Mouse (Mus musculus) megakaryocyte-erythroid progenitor cell, adult 5-6 weeks (primary cell): ENCODE measurements around the gene Nppa. TPM values are rescaled to one million over a fixed set of nuclear protein-coding genes. Genes with fewer than 3 reads are reported as not detected.

ENCODE experiments used
- ATAC-seq: replicated peaks from 2 replicates; pipeline ENCODE4 v1.8.0; 2016; ENCODE audit warnings: mild to moderate bottlenecking, inconsistent platforms; ENCODE audit not compliant: severe bottlenecking, poor library complexity, low FRiP score, low TSS enrichment
- total RNA-seq, 2 experiments: library from RNA; stranded (forward) in 1 of 2; stranded (reverse) in 1 of 2; fragments of 200-1000, 215-1000 nt in 1 of 2; fragments of >200 nt in 1 of 2; fragmentation: Nextera tagmentation in 1 of 2; gene quantifications; 2 replicates each; pipeline ENCODE4 v1.2.3; 2014 to 2017

The Nppa gene
- total RNA-seq (2014; fragmentation: Nextera tagmentation) (not detected in 2 replicates), total RNA-seq (2017) (not detected in 2 replicates)

DNA sequence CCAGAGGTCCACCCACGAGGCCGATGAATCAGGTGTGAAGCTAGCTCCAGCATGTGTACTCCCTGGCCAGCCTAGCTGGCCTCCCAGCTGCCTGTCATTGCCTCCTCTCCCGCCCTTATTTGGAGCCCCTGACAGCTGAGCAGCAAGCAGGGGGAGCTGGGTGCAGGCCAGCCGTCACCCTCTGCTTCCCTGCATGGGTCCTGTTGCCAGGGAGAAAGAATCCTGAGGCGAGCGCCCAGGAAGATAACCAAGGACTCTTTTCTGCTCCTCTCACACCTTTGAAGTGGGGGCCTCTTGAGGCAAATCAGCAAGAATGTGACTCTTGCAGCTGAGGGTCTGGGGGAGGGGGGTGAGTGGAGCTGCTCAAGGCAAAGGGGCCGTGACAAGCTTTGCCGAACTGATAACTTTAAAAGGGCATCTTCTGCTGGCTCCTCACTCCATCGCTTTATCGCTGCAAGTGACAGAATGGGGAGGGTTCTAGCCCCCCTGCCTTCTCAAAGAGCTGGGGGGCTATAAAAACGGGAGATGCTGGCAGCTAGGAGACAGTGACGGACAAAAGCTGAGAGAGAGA lies at the start of gene Nppa:
Gene Nppa, plus strand, starts transcription at position 521 of the 571 bp plus-strand sequence.
- no peak for ATAC-seq

DNA sequence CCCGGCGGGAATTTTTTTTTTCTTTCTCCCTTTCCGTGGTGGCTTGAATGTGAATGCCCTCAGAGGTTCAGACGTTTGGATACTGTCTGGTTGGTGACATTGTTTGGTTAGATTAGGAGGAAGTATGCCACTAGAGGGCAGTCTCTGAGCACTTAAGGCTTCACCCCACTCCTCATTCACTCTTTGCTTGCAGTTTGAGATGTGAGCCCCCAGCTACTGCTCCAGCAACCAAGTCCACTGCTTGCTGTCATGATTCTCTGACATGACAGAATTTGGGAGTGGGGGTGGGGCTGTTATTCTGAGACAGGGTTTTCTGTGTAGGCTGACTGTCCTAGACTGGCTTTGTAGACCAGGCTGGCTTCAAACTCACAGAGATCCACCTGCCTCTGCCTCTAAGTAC lies 46.9 kb upstream of the Nppa start:
- ATAC-seq = peak; percentile 71

DNA sequence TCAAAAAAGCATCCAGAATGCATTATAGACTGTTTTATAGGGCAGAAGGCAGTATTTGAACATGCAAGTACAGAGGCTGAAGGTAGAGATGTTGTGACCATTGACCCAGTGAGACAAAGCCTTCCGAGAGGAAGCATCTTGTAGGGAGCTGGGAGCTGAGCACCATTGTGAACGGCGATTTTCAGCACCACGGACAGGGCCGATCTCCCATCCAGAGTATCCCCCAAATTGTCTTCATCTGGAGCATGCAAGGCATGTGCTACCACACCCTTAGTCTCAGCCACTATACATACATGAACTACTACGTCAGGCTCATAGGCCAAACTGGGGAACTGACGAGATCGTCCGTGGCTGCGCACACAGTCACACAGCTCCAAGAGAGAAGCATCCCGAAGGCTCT lies 43.4 kb upstream of the Nppa start:
- ATAC-seq = peak; percentile 72

DNA sequence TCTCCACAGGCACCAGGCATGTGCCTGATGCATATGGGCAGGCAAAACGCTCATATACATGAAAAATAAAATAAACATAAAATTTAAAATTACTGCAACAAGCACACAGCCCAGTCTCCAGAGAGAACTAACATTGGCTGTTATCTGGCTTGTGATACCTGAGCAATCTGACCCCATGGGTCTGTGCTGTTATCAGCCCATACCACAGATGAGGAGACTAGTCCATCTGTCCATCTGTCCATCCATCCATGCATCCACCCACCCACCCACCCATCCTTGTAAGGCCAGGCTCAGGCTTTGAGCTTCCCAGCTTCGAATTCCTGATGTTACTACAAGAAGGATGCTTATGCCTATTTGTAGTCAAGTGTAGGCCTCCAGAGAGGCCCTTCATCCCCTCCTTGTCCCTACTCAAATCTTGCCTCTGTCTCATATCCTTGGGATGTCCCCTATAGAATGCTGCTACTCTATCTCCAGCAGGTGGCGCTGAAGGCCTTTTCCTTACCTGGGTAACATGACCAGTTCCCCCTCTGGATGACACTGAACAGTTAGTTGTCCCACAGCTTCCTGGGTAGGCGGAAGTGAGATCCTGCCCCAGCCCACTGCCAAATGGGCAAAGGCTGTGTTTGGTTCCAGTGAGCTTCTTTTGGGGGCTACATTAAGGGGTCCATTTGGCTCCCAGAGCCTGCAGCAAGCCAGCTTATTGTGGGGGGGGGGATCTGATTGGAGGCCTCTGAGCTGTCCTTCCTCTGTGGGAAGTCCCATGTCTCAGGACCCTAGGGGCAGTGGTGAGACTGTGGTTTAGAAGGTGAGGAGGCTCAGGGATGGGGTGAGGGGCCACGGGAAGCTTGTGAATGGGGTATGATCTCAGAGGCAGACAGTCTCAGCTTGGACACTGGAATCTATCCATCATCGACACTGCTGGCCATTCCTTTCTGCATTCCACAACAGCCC lies 40.4 kb upstream of the Nppa start:
- ATAC-seq = peak; percentile 77

DNA sequence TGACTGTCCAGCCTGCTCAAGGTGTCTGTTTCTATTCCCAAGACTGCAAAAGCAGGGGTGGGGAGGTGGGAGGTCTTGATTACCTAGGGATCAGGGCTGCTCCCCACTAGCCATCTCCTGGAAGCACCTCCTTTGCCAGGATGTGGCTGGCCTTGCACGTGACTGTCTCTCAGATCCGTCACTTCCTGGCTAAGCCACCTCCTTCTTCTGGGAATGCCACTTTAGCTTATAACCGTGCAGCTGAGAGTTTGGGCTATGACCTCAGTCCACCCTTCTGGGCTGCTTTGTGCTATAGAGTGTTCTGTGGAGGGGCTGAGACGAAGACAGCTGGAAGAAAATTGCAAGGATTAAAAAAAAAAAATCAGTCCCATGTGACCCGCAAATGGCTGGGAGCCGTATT lies 37.7 kb upstream of the Nppa start:
- ATAC-seq = no peak

DNA sequence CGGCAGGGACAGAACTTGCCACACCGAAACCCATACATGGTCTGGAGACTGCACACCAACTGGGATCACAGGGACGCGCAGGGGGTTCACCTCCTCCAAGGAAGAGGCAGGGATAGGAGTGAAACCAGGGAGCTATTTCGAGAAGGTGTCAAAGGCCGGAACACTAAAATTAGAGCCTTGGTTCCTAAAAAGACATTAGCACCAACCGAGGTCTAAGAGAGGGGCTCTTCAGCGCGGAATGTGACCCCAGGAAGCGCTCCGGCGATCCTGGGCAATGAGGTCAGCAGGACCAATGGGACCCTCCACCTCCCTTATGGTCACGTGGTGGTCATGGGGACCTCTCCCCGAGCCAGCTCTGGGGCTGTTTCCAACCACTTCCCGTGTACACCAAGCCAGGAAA lies 36.9 kb upstream of the Nppa start:
- ATAC-seq = no peak

DNA sequence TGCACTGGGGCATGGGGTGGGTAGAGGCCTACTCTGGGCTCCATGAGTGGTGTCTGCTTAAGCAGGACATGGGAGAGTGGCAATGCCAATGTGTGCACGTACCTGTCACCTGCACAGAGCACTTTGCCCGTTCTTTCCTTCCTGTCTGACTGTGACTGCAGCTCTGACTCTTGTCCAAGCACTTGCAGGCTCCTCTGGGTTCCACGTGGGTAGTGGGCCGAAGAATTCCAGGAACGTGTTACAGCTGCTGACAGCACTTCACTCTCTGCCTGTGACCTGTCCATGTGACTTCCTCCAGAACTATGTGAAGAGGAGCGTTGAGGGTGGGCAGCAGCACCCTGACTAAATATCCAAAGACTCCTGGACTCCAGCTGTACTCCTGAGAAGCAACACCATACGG lies 34.8 kb upstream of the Nppa start:
- ATAC-seq = no peak

DNA sequence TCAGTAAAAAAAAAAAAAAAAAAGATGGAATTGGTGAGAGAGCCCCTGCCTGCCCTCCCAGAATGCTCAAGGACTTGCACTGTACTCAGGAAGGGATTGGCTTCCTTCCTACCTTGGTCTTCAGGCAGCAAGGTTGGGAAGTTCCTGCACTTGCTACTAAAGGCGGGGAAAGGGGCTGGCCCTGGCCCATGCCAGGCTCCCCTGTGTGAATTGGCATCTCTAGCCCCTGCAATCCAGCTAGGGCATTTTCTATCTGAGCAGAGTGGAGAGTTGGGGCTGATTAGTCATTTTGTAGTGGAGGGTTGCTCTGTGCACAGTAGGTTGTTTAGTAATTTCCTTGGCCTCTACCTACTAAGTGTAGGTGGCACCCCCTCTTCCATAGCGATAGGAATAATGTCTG lies 31.7 kb upstream of the Nppa start:
- ATAC-seq = no peak

DNA sequence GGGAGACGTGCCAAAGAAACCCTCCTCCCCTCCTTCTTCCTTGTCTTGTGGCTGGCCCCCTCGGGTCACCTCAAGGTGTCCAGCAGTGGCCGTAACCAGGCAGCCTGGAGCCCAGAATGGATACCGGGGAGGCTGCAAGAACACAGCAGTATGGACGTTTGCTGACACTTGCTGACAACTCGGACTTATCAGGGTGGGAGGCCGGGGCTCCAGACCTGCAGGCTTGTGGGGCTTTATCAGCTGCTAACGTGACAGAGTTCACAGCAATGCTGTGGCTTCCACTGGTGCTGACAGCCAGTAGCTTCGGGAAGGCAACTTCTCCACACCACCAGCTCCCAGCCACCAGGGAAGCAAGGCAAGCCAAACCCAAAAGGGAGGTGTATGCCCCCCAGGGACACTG lies 31.2 kb upstream of the Nppa start:
- ATAC-seq = no peak

DNA sequence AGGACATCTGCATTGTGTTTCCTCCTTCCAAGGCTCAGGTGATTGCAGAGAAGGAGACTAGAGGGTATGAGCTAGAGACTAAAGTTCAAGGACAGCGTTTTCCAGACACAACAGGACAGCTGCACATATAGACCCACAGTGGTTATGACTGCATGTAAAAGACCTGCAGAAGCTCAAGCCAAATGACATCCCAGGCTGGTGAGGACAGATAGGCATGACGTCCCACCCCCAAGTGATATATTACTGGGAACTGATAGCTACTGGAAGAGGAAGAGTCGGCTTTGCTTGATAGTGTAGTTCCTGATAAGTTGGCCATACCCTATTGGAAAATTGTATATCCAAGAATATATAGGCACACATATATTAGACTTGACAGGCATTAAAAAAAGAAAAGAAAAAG lies 24.3 kb upstream of the Nppa start:
- no peak for ATAC-seq

DNA sequence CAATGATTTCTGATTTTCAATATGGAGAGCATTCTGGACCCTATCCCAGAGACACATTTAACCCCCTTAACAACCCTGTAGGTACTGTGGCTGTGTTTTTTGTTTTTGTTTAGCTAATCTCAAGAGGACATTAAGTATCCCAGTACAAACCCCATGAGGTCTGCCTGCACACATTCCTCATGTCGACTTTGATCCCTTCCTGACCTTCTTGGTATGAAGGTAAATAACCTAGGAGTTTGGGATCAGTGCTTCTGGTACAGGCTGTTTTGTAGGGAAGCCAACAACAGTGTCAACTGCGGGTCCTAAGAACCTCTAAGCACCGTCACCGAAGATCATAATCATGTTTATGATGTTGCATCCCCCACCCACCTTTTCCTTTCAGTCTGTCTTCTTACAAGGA lies 22.8 kb upstream of the Nppa start:
- no peak for ATAC-seq

DNA sequence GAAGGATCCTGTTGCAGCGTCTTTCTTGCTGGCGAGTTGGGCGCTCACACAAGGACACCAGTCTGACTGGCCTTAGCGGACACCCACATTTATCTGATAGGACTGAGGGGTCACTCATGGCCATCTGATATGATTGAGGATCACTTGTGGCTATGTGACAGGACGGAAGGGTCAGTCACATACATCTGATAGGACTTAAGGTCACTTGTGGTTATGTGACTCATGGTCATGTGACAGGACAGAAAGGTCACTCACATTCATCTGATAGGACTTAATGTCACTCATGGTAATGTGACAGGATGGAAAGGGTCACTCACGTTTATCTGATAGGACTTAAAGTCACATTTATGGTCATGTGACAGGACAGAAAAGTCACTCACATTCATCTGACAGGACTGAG lies 22.1 kb upstream of the Nppa start:
- no peak for ATAC-seq

DNA sequence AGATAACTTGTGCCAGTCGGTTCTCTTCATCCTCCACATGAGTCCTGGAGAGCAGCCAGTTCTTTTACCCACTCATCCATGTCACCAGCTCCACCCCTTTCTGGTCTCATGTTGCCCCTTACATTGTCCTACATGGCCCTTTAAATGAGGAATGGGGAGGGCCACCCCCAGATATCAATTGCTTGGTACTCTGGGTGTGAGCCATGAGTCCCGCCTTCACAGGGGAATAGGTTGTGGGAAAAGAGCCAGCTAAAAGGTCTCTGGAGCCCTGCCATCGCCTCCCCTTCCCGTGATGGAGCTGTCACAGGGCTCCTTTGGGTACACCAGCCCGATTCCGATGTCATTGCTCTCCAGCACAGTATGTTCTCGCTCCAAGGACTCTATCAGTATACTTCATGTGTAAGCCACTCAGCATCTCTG lies 21.1 kb upstream of the Nppa start:
- no peak for ATAC-seq

DNA sequence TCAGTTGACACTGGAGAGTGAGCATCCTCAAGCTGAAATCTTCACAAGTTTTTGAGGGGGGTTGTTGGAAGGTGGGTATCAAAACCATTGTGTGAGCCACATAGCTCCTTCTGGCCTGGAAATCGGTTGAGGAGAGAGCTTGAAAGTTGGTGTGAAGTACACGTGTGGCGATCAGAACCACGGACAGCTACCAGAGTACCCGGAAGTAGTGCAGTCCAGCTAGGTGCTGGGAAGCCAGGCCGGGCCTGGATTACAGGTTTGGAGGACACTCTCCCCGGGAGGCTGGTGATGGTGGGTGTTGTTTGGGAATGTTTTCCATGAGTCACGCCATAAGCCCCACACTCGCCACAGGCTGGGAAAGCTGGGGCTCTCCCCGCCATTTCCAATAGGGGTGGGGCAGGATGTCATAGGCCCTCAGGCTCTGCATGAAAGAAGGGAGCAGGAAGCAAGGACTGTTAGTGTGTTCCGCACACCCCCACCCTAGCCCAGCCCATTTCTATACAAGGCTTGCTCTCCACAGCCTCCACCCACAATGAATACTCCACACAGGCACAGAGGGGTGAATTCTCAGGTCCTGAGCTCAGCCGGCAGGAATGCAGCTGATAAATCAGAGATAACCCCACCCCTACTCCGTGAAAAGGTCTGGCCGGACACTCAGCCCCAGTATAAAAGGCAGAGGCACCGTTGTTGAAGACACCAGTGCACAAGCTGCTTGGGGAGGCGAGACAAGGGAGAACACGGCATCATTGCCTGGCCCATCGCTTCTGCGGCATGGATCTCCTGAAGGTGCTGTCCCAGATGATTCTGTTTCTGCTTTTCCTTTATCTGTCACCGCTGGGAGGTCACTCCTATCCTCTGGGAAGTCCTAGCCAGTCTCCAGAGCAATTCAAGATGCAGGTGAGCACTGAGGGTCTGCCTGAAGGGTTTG lies 15.1 kb upstream of the Nppa start, which contains the start of gene Nppb:
Gene Nppb, plus strand, starts transcription at position 584 of the 928 bp plus-strand sequence.
- peak; percentile 79 for ATAC-seq

DNA sequence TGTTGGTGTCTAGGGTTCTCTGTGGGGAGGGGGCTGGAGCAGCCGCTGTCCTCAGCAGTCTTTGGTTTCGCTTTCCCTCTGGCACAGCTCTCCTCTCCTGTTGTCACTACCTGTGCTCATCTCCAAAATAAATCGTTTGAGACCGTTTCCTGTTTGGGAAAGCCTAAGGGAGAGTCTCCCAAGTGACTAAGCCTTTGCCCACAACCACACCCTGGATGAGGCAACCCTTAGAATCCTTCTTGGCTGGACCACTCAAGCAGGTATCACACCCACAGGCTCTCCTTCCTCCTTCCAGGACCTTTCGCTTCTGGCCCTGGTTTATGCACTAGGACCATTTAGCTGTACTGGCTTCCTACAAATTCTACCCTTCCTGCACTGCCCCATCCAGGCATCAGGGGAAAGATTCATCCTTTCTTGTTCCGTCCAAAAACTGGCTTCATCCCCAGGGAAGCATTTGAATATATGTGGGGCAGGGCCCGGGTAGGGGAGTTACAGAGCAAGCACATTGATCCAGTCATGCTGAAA lies 6.9 kb upstream of the Nppa start:
- ATAC-seq = no peak

DNA sequence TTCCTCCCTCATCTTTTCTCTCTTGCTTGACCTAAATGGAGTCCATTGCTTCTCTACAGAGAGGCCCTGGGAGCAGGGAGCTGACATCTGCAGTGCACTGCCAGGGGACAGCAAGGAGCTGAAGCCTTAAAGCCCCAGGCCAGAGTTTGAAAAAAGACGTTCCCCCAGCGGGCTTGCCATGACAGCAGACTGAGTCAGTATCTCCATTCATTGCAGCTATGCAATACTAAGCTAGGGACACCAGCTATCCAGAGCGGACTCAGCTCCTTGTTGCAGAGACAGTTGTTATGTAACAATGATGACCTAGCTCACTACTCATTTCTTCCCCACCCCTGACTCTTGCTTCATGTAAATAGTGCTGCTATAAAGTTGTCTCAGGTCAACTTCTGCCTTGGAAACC lies 5.2 kb upstream of the Nppa start:
- no peak for ATAC-seq

DNA sequence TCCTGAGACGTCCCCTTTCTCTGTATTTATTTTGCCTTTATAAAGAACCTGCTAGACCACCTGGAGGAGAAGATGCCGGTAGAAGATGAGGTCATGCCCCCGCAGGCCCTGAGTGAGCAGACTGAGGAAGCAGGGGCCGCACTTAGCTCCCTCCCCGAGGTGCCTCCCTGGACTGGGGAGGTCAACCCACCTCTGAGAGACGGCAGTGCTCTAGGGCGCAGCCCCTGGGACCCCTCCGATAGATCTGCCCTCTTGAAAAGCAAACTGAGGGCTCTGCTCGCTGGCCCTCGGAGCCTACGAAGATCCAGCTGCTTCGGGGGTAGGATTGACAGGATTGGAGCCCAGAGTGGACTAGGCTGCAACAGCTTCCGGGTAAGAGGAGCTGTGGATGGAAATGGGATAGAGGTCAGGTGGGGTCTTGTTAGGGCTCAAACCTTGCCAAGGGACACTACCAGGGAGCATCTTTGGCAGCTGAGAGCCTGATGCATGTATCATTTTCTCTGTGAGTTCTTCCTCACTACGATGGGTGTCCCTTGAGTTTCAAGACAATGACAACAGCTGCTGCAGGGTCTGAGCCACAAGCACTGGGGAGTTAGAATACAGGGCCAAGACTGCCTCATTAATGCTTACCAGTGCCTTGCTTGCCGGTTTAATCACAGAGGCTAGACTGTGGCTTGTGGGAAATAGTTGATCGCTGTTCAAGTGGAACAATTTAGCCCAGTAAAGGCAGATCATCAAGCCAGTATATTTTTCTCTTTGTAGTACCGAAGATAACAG lies 679 bp downstream of the Nppa start:
- ATAC-seq = no peak

DNA sequence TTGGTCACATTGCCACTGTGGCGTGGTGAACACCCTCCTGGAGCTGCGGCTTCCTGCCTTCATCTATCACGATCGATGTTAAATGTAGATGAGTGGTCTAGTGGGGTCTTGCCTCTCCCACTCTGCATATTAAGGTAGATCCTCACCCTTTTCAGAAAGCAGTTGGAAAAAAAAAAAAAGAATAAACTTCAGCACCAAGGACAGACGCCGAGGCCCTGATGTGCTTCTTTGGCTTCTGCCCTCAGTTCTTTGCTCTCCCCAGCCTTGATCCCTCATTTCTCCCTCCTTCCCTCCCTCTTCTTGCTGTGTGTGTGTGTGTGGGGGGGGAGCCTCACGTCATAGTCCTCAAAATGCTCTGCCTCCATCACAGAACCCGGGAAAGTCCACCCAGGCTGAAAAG lies 1.3 kb downstream of the Nppa start:
- ATAC-seq = no peak

DNA sequence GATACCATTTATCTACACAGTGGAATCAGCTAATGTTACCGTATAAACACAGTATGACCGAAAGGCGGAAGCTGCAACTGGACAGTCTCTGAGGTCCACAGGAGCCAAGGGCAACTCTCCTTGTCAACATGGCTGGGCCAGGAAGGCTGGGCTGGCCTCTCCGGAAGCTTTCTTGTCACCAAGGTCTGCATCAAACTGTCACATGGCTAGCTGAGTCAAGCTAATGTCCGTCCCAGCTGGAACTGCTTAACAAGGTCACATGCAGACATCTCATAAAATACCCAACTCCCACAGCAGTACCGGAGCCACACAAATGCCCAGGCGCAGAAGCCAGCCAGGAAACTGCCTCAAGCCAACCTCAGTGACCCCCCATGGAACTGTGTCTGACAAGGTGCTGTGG lies 3.8 kb downstream of the Nppa start:
- no peak for ATAC-seq
